Mouse (Mus musculus) c-Kit-positive CD71-positive TER-119-positive erythroid progenitor cells, embryonic 14.5 days (primary cell): ENCODE data around the gene Rgl1.
A peak's percentile ranks its signal among the peaks of the same experiment; 100 is the strongest.

Experiments
- DNase-seq: peaks from one replicate; pipeline ENCODE4 v3.0.0-alpha.2; 2013; ENCODE audit warnings: low spot score

Rgl1 gene

GRCm38 (mm10) chr1:152766032-152766772, at the start of gene Rgl1, which contains the start of gene Arpc5:
Gene Rgl1, minus strand, starts transcription at chr1:152766351.
Gene Arpc5, plus strand, starts transcription at chr1:152766542.
- DNase-seq: peak; percentile 90

- DNase-seq: peak; percentile 13
These were observed 49.1 kb upstream of the Rgl1 start for GRCm38 (mm10) chr1:152815265-152815701.

- no peak for DNase-seq
These were observed 44.6 kb upstream of the Rgl1 start for GRCm38 (mm10) chr1:152810533-152811439.

GRCm38 (mm10) chr1:152809541-152810252, 43.5 kb upstream of the Rgl1 start:
- no peak for DNase-seq

- DNase-seq: no peak
These were observed 42.2 kb upstream of the Rgl1 start for GRCm38 (mm10) chr1:152808392-152808680.

GRCm38 (mm10) chr1:152807619-152808391, 41.7 kb upstream of the Rgl1 start:
- no peak for DNase-seq

- DNase-seq: no peak
These were observed 38.8 kb upstream of the Rgl1 start for GRCm38 (mm10) chr1:152804907-152805306.

GRCm38 (mm10) chr1:152800633-152801176, 34.6 kb upstream of the Rgl1 start:
- DNase-seq: no peak

- no peak for DNase-seq
These were observed 33.7 kb upstream of the Rgl1 start, which contains the start of gene Ncf2 for GRCm38 (mm10) chr1:152799897-152800296. Gene Ncf2, plus strand, starts transcription at chr1:152800194.

- DNase-seq: no peak
These were observed 32.0 kb upstream of the Rgl1 start for GRCm38 (mm10) chr1:152798125-152798524.

GRCm38 (mm10) chr1:152796683-152797263, 30.6 kb upstream of the Rgl1 start:
- DNase-seq: no peak

- no peak for DNase-seq
These were observed 29.6 kb upstream of the Rgl1 start for GRCm38 (mm10) chr1:152795688-152796255.

- DNase-seq: no peak
These were observed 27.5 kb upstream of the Rgl1 start for GRCm38 (mm10) chr1:152793495-152794130.

- no peak for DNase-seq
These were observed 26.8 kb upstream of the Rgl1 start for GRCm38 (mm10) chr1:152792736-152793494.

- no peak for DNase-seq
These were observed 25.1 kb upstream of the Rgl1 start for GRCm38 (mm10) chr1:152791269-152791668.

- no peak for DNase-seq
These were observed 24.7 kb upstream of the Rgl1 start for GRCm38 (mm10) chr1:152790821-152791220.

- DNase-seq: peak; percentile 21
These were observed 24.1 kb upstream of the Rgl1 start for GRCm38 (mm10) chr1:152790254-152790653.

- no peak for DNase-seq
These were observed 22.0 kb upstream of the Rgl1 start for GRCm38 (mm10) chr1:152788121-152788660.

GRCm38 (mm10) chr1:152786953-152787352, 20.8 kb upstream of the Rgl1 start:
- DNase-seq: no peak
